Mouse (Mus musculus) small intestine, adult 2 months (tissue): ENCODE results near the gene Prkg1. TPM values are rescaled to one million over a fixed set of nuclear protein-coding genes. Genes with fewer than 3 reads are reported as not detected.
A peak's percentile ranks its signal among the peaks of the same experiment; 100 is the strongest.

Source experiments
- H3K27ac ChIP-seq: fragments of 200-500 bp; 2 replicates; pipeline ENCODE4 v1.5.1; 2012; ENCODE audit warnings: low read depth, low read length, control low read depth, inconsistent platforms; ENCODE audit not compliant: insufficient read depth
- H3K27me3 ChIP-seq: fragments of 200-500 bp; 2 replicates; pipeline ENCODE4 v1.6.1; 2012; ENCODE audit warnings: mild to moderate bottlenecking, moderate library complexity, low read length, inconsistent platforms; ENCODE audit not compliant: control insufficient read depth, insufficient read depth
- H3K36me3 ChIP-seq: fragments of 200-500 bp; 2 replicates; pipeline ENCODE4 v1.6.1; 2012; ENCODE audit warnings: mild to moderate bottlenecking, low read length, control low read depth, inconsistent platforms; ENCODE audit not compliant: control insufficient read depth, insufficient read depth
- H3K4me1 ChIP-seq: fragments of 200-500 bp; 2 replicates; pipeline ENCODE4 v1.6.1; 2012; ENCODE audit warnings: low read length, inconsistent platforms, mixed read lengths; ENCODE audit not compliant: control insufficient read depth, insufficient read depth, insufficient read length
- H3K4me3 ChIP-seq: fragments of 200-500 bp; 2 replicates; pipeline ENCODE4 v1.5.1; 2012; ENCODE audit warnings: low read depth, mild to moderate bottlenecking, control low read depth, inconsistent platforms, low read length, moderate library complexity
- CTCF ChIP-seq: fragments of 200-500 bp; IDR thresholded peaks from 2 replicates; pipeline ENCODE4 v1.5.1; 2012; ENCODE audit warnings: low read depth, mild to moderate bottlenecking, control low read depth, inconsistent platforms, low read length, moderate library complexity, mixed read lengths; ENCODE audit not compliant: insufficient replicate concordance, insufficient read length; ENCODE audit errors: extremely low read depth
- POLR2A ChIP-seq: fragments of 200-500 bp; IDR thresholded peaks from 2 replicates; pipeline ENCODE4 v1.6.1; 2012; ENCODE audit warnings: low read depth, mild to moderate bottlenecking, control low read depth, inconsistent platforms, low read length, moderate library complexity
- WGBS: fragments of 180-500 bp; shearing (Covaris S2); methylation state at CpG from one replicate; pipeline ENCODE4 v1.1.7; 2018; 5-methylcytosine and 5-hydroxymethylcytosine counted together
- polyA plus RNA-seq: library from polyadenylated mRNA; depleted of rRNA; stranded (reverse); fragments of >200 nt; gene quantifications from 2 replicates; pipeline ENCODE4 v1.2.3, GENCODE M21; 2012

The Prkg1 gene
- polyA plus RNA-seq, 1 experiment = 1.0 TPM

DNA sequence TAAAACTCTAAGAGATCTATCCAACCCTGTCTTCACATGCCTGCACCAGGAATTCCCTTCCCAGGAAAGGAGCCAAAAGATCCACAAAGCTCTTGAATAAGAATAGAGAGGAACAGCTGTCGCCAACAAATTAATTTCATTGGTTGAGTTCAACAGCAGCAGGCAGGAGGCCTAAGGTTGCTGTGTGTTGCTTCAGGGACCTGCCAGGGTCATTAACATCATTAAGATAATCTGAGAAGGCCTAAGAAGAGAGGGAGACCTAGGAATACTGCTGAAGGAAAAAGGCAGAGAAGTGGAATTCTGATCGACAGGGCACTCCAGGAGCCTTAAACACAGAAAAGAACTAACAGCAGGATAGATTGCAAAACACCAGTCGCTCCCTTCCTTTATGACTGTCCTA, 413.0 kb downstream of the Prkg1 start:
- no peaks in the 10 kb centered on the region for H3K36me3 ChIP-seq
- H3K27me3 ChIP-seq = no peaks in the 10 kb centered on the region
- 63% methylated on average over 3 of the region's 3 CpGs for WGBS
- TF ChIP-seq POLR2A (no peak), CTCF (no peak)
- no peaks in the 10 kb centered on the region for H3K4me1 ChIP-seq
- H3K4me3 ChIP-seq = no peak overlapping the region
- H3K27ac ChIP-seq = no peak overlapping the region

DNA sequence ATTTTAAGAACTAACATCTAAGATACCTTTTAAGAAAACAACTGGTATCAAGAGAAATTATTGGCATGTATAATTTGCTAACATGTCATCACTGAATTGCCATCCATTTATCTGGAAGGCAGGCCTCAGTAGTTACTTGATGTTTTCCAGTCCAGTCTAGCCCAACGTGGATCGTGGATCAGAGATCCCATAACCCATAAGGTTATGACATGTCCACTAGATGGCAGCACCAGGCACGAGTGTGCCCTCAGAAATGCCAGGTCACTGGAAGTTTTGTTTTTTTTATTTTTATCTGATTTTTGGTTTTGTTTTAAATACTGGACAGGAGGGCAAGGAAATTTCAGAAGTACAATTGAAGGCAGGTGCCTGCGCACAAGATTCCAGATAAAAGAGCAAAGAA, 422.7 kb downstream of the Prkg1 start:
- 15% methylated on average over 4 of the region's 4 CpGs for WGBS
- no peaks in the 10 kb centered on the region for H3K4me1 ChIP-seq

DNA sequence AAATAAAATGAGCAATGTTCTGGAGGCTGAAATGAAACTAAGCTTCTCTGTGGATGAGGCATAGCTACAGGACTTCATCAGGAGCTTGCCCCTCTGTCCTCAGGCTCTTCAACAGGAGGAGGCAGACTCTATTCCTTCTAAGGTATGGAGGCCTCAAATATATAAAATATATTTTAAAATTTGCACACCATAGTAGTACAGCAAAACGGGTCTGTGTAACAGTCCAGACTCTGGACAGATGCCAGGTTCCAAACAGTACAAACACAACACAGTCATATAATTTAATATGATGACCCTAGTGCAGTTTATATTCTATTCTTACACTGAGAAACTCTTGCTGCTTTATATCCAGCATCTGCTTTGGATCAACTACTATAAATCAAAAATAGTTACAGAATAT, 423.9 kb downstream of the Prkg1 start:
- WGBS = 16% methylated on average over 1 of the region's 1 CpGs
- no peaks in the 10 kb centered on the region for H3K4me1 ChIP-seq
- no peak overlapping the region for H3K4me3 ChIP-seq
- TF ChIP-seq CTCF (no peak), POLR2A (no peak)
- no peaks in the 10 kb centered on the region for H3K36me3 ChIP-seq
- no peak overlapping the region for H3K27ac ChIP-seq
- no peaks in the 10 kb centered on the region for H3K27me3 ChIP-seq

More for the DNA sequence above, 422.7 kb downstream of the Prkg1 start:
- H3K27me3 ChIP-seq = no peaks in the 10 kb centered on the region
- no peak overlapping the region for H3K27ac ChIP-seq
- H3K36me3 ChIP-seq = no peaks in the 10 kb centered on the region
- TF ChIP-seq CTCF = peak; percentile 59; the same call in 1 of the 2 replicates
- TF ChIP-seq POLR2A = no peak
- no peak overlapping the region for H3K4me3 ChIP-seq

DNA sequence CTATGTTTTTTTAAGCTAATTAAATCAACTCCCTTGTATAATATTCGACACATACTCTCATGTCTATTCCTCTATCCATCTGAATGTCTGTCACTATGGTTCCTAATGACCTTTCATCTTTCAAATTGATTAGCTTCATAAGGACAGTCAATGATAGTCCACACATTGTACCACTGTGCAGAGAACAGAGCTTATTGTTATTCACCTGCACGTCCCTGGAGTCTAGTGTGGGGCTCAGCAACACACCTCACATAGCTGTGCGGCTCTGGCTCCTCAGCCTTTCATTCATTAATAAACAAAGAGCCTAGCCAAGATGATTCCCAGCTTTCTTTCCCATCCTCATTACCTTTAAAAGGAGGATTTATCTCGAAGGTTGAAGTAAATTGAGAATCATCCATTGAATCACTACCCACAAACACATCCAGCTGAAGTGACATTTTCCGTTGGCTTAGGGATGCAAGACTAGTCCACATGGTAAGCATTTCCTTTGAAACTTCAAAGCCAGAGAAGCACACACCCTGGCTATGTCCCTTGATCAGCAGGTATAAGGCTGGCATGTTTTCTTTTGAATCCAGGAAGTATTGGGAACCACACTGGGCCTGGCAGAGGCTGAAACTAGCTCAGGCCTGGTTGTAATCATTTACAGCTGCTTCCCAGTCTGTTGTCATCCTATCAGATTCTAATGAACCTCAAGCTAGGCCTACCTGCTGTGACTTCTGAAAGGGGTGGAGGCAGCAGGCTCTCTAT, 426.3 kb downstream of the Prkg1 start:
- no peaks in the 10 kb centered on the region for H3K4me1 ChIP-seq
- 68% methylated on average over 5 of the region's 5 CpGs for WGBS
- H3K4me3 ChIP-seq = no peak overlapping the region
- no peaks in the 10 kb centered on the region for H3K27me3 ChIP-seq
- TF ChIP-seq POLR2A (no peak), CTCF (no peak)
- H3K36me3 ChIP-seq = no peaks in the 10 kb centered on the region
- H3K27ac ChIP-seq = no peak overlapping the region

DNA sequence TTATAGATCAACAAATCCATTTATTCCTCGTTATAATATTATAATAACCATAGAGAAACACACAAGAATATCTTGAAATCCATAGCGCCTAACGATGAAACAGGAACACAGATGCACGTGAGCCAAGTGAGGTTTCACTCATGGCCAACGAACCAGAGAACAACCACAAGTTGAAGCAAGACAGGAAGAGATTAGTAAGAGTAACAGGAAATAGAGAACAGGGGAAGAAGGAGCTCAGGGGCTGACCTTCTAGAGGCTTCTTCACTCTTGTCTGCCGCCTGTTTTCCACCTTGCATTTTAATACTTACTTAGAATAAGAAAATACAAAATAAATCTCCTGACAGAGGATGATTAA, 427.0 kb downstream of the Prkg1 start:
- Histone ChIP-seq H3K27ac (no peak overlapping the region), H3K4me3 (no peak overlapping the region), H3K36me3 (no peaks in the 10 kb centered on the region), H3K27me3 (no peaks in the 10 kb centered on the region), H3K4me1 (no peaks in the 10 kb centered on the region)
- 74% methylated on average over 6 of the region's 6 CpGs for WGBS
- TF ChIP-seq POLR2A = no peak
- TF ChIP-seq CTCF = no peak

- 45% methylated on average over 9 of the region's 9 CpGs for WGBS
- H3K36me3 ChIP-seq = no peaks in the 10 kb centered on the region
- no peaks in the 10 kb centered on the region for H3K4me1 ChIP-seq
- no peak overlapping the region for H3K27ac ChIP-seq
- TF ChIP-seq POLR2A (no peak), CTCF (no peak)
- H3K27me3 ChIP-seq = no peaks in the 10 kb centered on the region
- H3K4me3 ChIP-seq = no peak overlapping the region
Observed at GRCm38 (mm10) chr19:31337163-31337862, 427.5 kb downstream of the Prkg1 start.

DNA sequence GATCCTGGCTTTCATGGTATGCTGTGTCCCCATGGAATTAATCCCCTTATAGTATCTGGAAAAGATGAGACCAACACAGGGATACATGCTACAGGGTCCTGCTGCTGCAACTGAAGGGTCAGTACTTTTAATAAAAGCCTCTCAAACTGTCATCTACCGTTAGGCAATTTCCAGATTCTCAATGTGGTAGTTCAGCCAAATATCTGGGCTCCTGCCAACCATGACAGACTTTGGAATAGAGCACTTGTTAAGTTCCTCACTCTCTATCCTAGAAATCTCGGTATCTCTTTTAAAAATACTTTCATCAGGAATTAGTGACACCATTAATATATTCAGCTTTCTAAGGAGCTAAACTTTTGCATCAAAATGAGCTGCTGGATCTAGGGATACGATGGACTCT, 428.5 kb downstream of the Prkg1 start:
- WGBS = 65% methylated on average over 3 of the region's 3 CpGs

More for the DNA sequence above, 428.5 kb downstream of the Prkg1 start:
- H3K4me1 ChIP-seq = no peaks in the 10 kb centered on the region
- no peak overlapping the region for H3K27ac ChIP-seq
- no peaks in the 10 kb centered on the region for H3K27me3 ChIP-seq
- H3K36me3 ChIP-seq = no peaks in the 10 kb centered on the region
- TF ChIP-seq POLR2A (no peak), CTCF (no peak)
- H3K4me3 ChIP-seq = no peak overlapping the region
